Mouse (Mus musculus) A20 (cell line): Measurements from ENCODE around the gene B3gnt5.

Experiments
- DNase-seq: peaks from one replicate; pipeline ENCODE4 v3.0.0-alpha.2; 2011; ENCODE audit warnings: low read depth, low spot score

Gene B3gnt5

DNA sequence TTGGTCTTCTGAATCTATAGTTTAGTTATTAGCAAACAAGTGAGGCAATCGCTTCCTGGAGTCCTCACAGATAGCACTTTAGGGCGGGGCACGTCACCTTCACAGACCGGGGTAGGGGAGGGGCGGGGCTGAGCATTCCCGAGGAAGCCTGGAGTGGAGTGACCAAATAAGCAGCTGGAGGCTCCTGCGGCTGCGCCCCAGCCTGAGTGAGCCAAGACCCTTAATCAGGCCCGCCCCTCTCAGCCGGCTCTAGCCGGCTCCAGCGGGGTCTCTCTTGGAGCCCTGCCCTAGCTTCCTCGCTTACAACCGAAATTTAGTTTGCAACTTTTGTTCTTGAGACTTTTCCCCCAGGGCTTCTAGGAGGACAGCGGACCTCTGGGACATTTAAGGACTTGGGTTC is at the start of gene B3gnt5:
TSS of gene B3gnt5 (plus strand) at position 135 of the 400 bp plus-strand sequence.
- DNase-seq, result peak; percentile 61

GRCm38 (mm10) chr16:19720959-19721358 is 39.0 kb upstream of the B3gnt5 start:
- peak; percentile 25 for DNase-seq

GRCm38 (mm10) chr16:19724139-19724538 is 35.9 kb upstream of the B3gnt5 start:
- peak; percentile 9 for DNase-seq

DNA sequence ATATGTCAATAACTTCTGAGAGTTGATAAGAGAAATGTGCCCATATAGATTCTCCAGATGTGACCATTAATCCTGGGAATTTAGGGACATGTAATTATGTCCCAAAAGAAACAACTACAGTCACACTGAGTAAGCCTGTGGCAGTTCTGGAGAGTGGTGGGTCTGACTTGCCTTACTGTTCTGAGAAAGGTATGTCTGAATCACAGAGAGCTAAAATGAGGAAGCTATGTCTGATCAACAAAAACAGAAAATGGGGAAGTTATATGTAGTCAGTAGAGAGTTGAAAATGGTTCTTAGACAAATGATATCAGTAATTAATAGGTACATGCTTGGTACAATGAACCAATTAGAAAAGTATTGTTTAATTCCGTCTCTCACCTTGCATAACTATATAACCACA is 27.1 kb upstream of the B3gnt5 start:
- peak; percentile 68 for DNase-seq

GRCm38 (mm10) chr16:19760505-19761496 is 793 bp downstream of the B3gnt5 start:
- peak; percentile 60 for DNase-seq

DNA sequence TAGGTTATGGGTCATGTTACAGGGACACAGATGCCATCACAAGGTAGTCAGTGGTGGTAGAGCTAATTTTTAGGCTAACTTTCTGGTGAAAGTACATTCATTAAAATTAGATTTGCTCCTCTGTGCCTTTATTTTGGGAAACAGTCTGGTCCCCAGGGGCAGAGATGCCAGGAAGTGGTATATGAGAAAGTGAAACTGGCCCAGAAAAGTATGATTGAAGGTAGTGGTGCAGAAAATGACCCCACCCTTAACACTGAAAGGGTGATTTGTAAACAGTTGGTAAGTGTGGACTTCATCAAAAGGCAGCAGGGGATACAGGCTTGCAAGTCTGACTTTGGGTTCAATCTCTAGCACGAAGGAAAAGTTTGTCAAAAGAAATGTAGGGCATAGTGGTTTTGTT is 1.7 kb downstream of the B3gnt5 start:
- DNase-seq, result peak; percentile 64

DNA sequence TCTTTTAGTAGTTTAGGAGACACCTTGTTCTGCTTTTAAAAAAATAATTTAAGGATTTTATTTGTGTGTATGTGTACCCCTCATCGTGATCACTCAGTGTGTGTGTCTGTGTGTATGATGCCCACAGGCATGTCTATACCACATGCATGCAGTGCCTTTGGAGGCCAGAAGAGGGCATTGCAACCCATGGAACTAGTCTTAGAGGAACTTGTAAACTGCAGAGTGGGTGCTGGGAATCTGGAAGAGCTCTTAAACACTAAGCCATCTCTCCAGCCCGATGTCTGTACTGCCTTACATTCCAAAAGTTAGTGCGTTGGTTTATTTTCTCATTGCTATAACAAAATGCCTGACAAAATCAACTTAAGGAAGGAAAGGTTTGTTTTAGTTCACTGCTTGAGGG is 6.1 kb downstream of the B3gnt5 start:
- peak; percentile 12 for DNase-seq

DNA sequence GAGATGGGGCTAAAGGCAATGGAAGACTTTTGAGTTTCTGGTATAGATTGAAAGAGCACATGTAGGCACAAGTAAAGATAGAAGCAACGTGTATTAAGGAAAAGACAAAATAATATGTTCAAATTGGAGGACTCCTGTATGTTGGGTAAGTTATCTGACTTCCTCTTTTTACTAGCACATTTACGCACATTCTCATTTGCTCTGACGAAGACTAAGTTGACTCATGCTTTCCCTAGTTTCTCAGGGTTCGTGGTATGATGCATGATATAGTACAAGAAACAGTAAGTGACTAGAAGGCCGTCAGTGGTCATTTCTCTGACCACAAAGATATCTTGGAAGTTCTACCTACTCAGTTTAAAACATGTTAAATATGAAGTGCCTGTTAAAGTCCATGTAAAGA is 8.0 kb downstream of the B3gnt5 start:
- peak; percentile 23 for DNase-seq

- DNase-seq, result no peak
These were observed 12.0 kb downstream of the B3gnt5 start for GRCm38 (mm10) chr16:19772013-19772412.

DNA sequence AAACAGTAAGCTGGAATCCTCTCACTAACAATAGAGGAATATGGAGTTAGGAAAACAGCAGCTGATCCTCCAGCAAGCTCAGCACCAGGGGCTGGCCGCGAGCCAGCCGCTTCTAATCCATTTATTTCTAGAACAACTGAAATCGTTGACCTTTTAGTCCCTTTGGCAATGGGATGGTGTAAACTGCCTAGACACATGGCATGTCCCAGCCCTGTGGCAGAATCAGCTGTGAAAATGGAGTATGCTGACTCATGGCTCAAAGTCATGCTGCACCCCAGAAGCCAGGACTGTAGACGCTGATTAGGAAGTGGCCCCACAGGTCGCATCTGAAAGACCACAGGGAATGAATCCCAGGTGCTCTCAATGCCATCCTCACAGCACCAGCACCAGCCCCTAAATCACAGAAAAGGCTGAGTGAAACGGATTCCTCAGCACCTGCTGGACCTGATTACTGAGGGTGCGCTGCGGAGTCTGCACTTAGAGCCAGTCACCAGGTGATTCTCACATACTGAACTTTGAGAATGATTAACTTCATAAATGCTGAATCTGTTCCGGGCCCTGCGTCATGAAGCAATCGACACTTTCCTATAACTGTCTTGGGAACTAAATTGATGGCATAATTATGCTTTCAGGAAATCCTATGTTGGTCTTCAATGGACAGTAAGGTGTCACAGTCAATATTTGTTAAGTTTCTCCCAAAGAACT is 26.5 kb downstream of the B3gnt5 start:
- DNase-seq, result no peak

GRCm38 (mm10) chr16:19789914-19790313 is 29.9 kb downstream of the B3gnt5 start:
- DNase-seq, result no peak

- DNase-seq, result no peak
These were observed 58.8 kb downstream of the B3gnt5 start for GRCm38 (mm10) chr16:19818801-19819200.
